Mouse (Mus musculus) gastrocnemius, adult 2 months (tissue): ENCODE results near the gene Rnd3. TPM values are rescaled to one million over a fixed set of nuclear protein-coding genes. Genes with fewer than 3 reads are reported as not detected.
A peak's percentile ranks its signal among the peaks of the same experiment; 100 is the strongest.

Experiments used
- DNase-seq: peaks from one replicate; pipeline ENCODE4 v3.0.0; 2022
- H3K27ac ChIP-seq: fragments of 200-600 bp; 2 replicates; pipeline ENCODE4 v1.8.1; 2022; ENCODE audit warnings: mild to moderate bottlenecking
- H3K4me3 ChIP-seq: fragments of 200-600 bp; 2 replicates; pipeline ENCODE4 v1.8.1; 2022; ENCODE audit warnings: mild to moderate bottlenecking, moderate library complexity
- CTCF ChIP-seq: fragments of 200-600 bp; IDR thresholded peaks from 2 replicates; pipeline ENCODE4 v1.8.1; 2022; ENCODE audit warnings: antibody characterized with exemption, mild to moderate bottlenecking, moderate library complexity
- intact Hi-C: fragments of 180-260 bp; cut with DNase I; formaldehyde crosslinking; loops from one replicate; pipeline ENCODE4 v1.15.1; 2025
- total RNA-seq, 2 experiments: library from RNA; stranded (reverse); gene quantifications; 2 replicates each; pipeline ENCODE4 v1.2.3; 2021

Rnd3 gene
- total RNA-seq, 2 experiments from 2014 or later = 5.3 to 6.4 TPM

GRCm38 (mm10) chr2:51101187-51101586 lies 47.7 kb downstream of the Rnd3 start:
- H3K27ac ChIP-seq = peak overlapping the region; percentile 31
- TF ChIP-seq CTCF = no peak
- intact Hi-C loops = no loop called here
- H3K4me3 ChIP-seq = no peak overlapping the region
- peak; percentile 51 for DNase-seq

- no peak for TF ChIP-seq CTCF
Measured at GRCm38 (mm10) chr2:51099987-51100386, 48.9 kb downstream of the Rnd3 start.

GRCm38 (mm10) chr2:51099240-51099639 lies 49.7 kb downstream of the Rnd3 start:
- intact Hi-C loops = no loop called here
- TF ChIP-seq CTCF = no peak
- H3K27ac ChIP-seq = no peak overlapping the region
- no peak overlapping the region for H3K4me3 ChIP-seq
- no peak for DNase-seq

More at GRCm38 (mm10) chr2:51099987-51100386, 48.9 kb downstream of the Rnd3 start:
- H3K4me3 ChIP-seq = no peak overlapping the region
- intact Hi-C loops = no loop called here
- H3K27ac ChIP-seq = no peak overlapping the region
- DNase-seq = peak; percentile 53

- Histone ChIP-seq H3K4me3 (no peak overlapping the region), H3K27ac (no peak overlapping the region)
- TF ChIP-seq CTCF = no peak
- no peak for DNase-seq
- intact Hi-C loops = no loop called here
Measured at GRCm38 (mm10) chr2:51090688-51091087, 58.2 kb downstream of the Rnd3 start.

GRCm38 (mm10) chr2:51090049-51090448 lies 58.9 kb downstream of the Rnd3 start:
- Histone ChIP-seq H3K4me3 (no peak overlapping the region), H3K27ac (no peak overlapping the region)
- intact Hi-C loops = no loop called here
- no peak for TF ChIP-seq CTCF
- no peak for DNase-seq

GRCm38 (mm10) chr2:51088843-51089573 lies 59.9 kb downstream of the Rnd3 start:
- intact Hi-C loops = no loop called here
- H3K27ac ChIP-seq = no peak overlapping the region
- DNase-seq = no peak
- H3K4me3 ChIP-seq = no peak overlapping the region
- TF ChIP-seq CTCF = no peak

- Histone ChIP-seq H3K4me3 (no peak overlapping the region), H3K27ac (no peak overlapping the region)
- no peak for DNase-seq
- no peak for TF ChIP-seq CTCF
- intact Hi-C loops = no loop called here
Measured at GRCm38 (mm10) chr2:51088123-51088453, 60.8 kb downstream of the Rnd3 start.

- Histone ChIP-seq H3K4me3 (no peak overlapping the region), H3K27ac (no peak overlapping the region)
- TF ChIP-seq CTCF = no peak
- no peak for DNase-seq
- intact Hi-C loops = no loop called here
Measured at GRCm38 (mm10) chr2:51087307-51088122, 61.4 kb downstream of the Rnd3 start.

GRCm38 (mm10) chr2:51085155-51085554 lies 63.8 kb downstream of the Rnd3 start:
- intact Hi-C loops = no loop called here
- DNase-seq = no peak
- no peak for TF ChIP-seq CTCF
- no peak overlapping the region for H3K27ac ChIP-seq
- H3K4me3 ChIP-seq = no peak overlapping the region

GRCm38 (mm10) chr2:51082714-51083351 lies 66.1 kb downstream of the Rnd3 start:
- intact Hi-C loops = no loop called here
- TF ChIP-seq CTCF = no peak
- no peak for DNase-seq
- Histone ChIP-seq H3K27ac (no peak overlapping the region), H3K4me3 (no peak overlapping the region)
